In the genomic region with DNA sequence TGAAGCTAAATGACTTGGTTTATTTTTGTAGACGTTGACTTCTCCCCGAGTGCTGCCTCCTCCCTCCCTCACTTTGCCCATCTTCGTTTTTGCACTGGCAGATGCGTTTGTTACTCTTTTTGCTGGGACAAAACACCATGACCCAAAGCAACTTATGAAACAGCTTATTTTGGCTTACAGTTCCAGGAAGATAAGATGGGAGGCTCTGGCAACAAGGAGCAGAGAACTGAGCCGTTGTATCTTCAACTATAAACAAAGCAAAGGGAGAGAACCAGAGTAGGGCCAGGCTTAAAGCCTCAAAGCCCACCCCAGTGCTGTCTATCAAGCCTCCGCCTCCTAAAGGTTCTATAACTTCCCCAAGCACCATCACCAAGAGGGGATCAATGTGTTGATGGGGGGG, we compare ENCODE assay signal across 12 mouse cellular contexts.
"Had no signal": no experiment of that assay in that cellular context is flagged by ENCODE, and none has a peak within 500 bp of the region (broad histone marks: within the 10 kb centered on the region; RNA-seq: fewer than 3 reads in every experiment).

No protein-coding gene starts in this region.

- H3K4me1 ChIP-seq: midbrain, embryonic 15.5 days had no signal

- H3K4me2 ChIP-seq: hindbrain, embryonic 15.5 days; limb, embryonic 13.5 days; midbrain, embryonic 15.5 days had no signal

- H3K27ac ChIP-seq: hindbrain, embryonic 15.5 days; limb, embryonic 13.5 days; liver, embryonic 14.5 days; midbrain, embryonic 10.5 days; midbrain, embryonic 15.5 days had no signal

- H3K27me3 ChIP-seq: limb, embryonic 13.5 days; midbrain, embryonic 15.5 days had no signal

- DNase-seq: kidney, adult 2 months; kidney, postnatal 25 days; left cerebral cortex, postnatal 4 days; spleen, adult 18-20 months; thymus, adult 18-20 months; thymus, postnatal 14 days had no signal

- H3K4me3 ChIP-seq: hindbrain, embryonic 15.5 days; limb, embryonic 13.5 days; midbrain, embryonic 10.5 days; midbrain, embryonic 15.5 days had no signal

- ATAC-seq: intestine, embryonic 16.5 days; midbrain, embryonic 15.5 days had no signal

- H3K9ac ChIP-seq: hindbrain, embryonic 15.5 days; limb, embryonic 13.5 days; liver, embryonic 14.5 days; midbrain, embryonic 15.5 days had no signal

- H3K9me3 ChIP-seq: hindbrain, embryonic 15.5 days; limb, embryonic 13.5 days; midbrain, embryonic 10.5 days; midbrain, embryonic 15.5 days had no signal

- H3K36me3 ChIP-seq: hindbrain, embryonic 15.5 days; limb, embryonic 13.5 days; midbrain, embryonic 10.5 days; midbrain, embryonic 15.5 days had no signal
